Mouse (Mus musculus): ENCODE measurements around the gene Slc25a36. TPM values are rescaled to one million over a fixed set of nuclear protein-coding genes. Genes with fewer than 3 reads are reported as not detected.

The Slc25a36 gene
- 10 to 100 TPM; 30.4 to 51.7 TPM for total RNA-seq (2021)
- long read RNA-seq, experiment 1, full-length matches to known transcripts: 9 of 23 reads
- long read RNA-seq, experiment 1, partial matches to known transcripts: 2 of 23 reads
- long read RNA-seq, experiment 1, other reads (novel, unspliced or antisense): 12 of 23 reads
- long read RNA-seq, experiment 2, full-length matches to known transcripts: 11 of 18 reads
- long read RNA-seq, experiment 2, partial matches to known transcripts: 1 of 18 reads
- long read RNA-seq, experiment 2, other reads (novel, unspliced or antisense): 6 of 18 reads

GRCm38 (mm10) chr9:97110571-97111390 lies at the start of gene Slc25a36:
TSS of gene Slc25a36 (minus strand) at chr9:97111157.
- DNase-seq (ENCODE audit: low spot score): peak; percentile 97

- DNase-seq (ENCODE audit: low spot score): peak; percentile 80
These were observed 47.5 kb upstream of the Slc25a36 start for GRCm38 (mm10) chr9:97158412-97158811.

- DNase-seq (ENCODE audit: low spot score): no peak
These were observed 45.0 kb upstream of the Slc25a36 start for GRCm38 (mm10) chr9:97155981-97156380.

DNA sequence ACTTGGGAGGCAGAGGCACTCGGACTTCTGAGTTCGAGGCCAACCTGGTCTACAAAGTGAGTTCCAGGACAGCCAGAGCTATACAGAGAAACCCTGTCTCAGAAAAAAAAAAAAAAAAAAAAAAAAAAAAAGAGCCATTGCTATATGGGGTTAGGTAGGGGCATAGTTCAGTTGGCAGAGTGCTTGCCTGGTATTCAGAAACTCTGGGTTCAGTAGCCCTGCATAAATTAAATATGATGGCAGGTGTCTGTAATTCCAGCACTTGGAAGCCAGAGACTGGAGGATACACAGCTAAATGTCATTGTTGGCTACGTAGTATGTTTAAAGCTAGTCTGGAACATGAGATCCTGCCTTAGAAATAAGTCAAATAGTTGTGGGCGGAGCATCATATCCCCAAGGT lies 44.0 kb upstream of the Slc25a36 start:
- DNase-seq (ENCODE audit: low spot score): no peak

GRCm38 (mm10) chr9:97153006-97153405 lies 42.0 kb upstream of the Slc25a36 start:
- no peak for DNase-seq (ENCODE audit: low spot score)

GRCm38 (mm10) chr9:97147270-97147669 lies 36.3 kb upstream of the Slc25a36 start:
- DNase-seq (ENCODE audit: low spot score): no peak

- peak; percentile 55 for DNase-seq (ENCODE audit: low spot score)
These were observed 34.4 kb upstream of the Slc25a36 start for GRCm38 (mm10) chr9:97145351-97145750.

DNA sequence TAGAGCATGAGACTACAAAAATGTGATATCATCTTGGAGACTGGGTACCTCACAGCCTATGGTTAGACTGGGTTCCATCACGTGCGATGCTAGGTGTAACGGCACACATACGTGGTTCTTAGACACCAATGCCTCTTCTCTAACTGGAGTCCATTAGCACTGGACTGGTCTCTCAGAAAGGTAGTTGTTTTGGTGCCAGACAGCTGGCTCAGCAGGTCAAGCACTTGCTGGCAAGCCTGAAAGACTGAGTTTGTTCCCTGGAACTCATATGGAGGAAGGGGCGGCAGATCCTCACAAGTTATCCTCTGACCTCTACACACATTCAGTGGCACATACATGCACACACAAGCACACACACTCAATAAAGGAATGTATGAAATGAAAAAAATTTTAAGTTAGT lies 32.5 kb upstream of the Slc25a36 start:
- DNase-seq (ENCODE audit: low spot score): no peak

- no peak for DNase-seq (ENCODE audit: low spot score)
These were observed 31.6 kb upstream of the Slc25a36 start for GRCm38 (mm10) chr9:97142558-97142957.

DNA sequence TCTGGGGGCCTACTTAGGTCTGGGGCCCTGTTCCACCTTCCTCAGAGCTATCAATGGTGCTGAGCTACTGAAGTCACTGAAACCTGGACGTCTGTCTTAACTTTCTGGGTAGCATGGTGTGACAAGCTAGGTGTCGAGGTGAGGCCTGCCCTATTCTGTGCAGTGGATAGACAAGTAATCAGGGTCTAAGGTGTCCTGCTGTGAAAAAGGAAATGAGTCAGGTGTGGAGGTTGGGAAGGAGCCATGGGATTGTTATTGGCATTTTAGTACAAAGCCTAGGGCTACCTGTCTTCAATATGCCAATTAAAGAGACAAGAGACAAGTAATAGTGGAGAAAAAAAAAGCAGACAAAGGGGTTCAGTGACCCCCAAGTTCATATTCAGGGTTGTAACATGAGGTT lies 30.8 kb upstream of the Slc25a36 start:
- DNase-seq (ENCODE audit: low spot score): no peak

- peak; percentile 83 for DNase-seq (ENCODE audit: low spot score)
These were observed 29.4 kb upstream of the Slc25a36 start for GRCm38 (mm10) chr9:97140145-97140932.

GRCm38 (mm10) chr9:97137678-97138077 lies 26.7 kb upstream of the Slc25a36 start:
- no peak for DNase-seq (ENCODE audit: low spot score)

GRCm38 (mm10) chr9:97137116-97137515 lies 26.2 kb upstream of the Slc25a36 start:
- DNase-seq (ENCODE audit: low spot score): no peak

GRCm38 (mm10) chr9:97135866-97136265 lies 24.9 kb upstream of the Slc25a36 start:
- peak; percentile 82 for DNase-seq (ENCODE audit: low spot score)

DNA sequence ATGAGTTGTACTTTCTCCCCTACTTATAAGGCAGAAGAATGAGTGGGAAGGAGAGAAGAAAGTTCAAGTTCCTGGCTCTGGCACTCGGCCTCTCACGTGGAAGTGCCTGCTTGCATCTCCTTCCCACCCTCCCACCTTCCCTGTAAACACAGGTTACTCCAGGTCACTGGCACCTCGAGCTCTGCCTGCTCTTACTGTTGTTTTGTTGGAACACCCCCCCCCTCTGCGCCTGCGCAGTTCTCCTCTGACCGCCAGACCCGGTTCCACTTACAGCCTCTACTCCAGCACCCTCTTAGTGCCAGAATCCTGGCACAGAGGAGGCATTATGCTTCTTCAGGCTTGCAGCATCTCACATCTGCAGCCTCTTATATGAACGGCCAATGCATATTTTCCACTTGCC lies 22.2 kb upstream of the Slc25a36 start:
- DNase-seq (ENCODE audit: low spot score): no peak

DNA sequence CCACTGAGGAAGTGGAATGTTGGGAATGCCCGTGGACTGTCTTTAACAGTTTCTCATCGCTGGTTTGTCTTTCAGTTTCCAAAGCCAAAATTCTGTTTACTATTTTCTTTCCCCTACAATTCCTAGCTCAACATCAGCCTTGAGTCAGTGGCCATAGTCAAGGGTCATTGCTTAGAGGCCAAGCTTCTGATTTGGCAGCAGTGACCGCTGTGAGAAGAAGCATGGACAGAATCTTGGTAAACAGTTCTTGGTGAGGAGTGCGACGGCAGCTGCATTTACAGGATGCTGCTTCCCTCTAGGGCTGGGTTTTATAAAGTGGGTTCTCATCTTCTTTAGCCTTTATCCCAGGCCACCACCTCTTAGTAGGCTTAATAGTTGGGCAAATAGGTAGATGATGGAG lies 19.0 kb upstream of the Slc25a36 start:
- no peak for DNase-seq (ENCODE audit: low spot score)

DNA sequence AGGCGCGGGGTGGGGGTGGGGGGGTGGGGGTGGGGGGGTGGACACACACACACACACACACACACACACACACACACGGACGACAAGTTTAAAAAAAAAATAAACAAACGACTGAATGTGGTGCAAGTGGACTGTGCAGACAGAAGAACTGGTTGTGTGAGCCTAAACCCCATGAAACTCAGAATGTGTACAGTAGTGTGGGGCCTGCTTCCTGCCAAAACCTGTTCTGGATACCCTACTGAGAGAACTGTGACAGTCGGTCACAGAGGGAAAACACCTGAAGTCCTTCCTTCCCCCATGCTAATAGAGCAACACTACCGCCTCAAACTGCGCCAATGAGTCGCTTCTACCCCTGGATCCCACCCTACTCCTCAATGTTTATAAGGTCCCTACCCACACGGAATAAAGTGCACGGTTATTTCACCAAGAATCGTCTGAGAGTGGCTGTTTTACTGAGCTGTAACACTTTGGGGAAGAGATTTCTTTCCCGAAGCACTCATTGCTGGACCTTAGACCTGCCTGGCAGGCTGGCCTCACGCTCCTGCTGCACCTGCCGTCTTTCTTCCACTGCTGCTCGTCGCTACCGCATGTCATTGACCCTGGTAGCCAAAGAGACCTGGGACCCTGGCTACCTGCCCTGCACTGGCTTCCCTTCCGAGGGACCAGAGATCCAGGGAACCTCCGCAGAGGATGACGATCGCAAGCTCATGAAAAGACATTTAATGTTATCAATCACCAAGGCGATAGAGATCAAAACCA lies 13.2 kb upstream of the Slc25a36 start:
- no peak for DNase-seq (ENCODE audit: low spot score)

DNA sequence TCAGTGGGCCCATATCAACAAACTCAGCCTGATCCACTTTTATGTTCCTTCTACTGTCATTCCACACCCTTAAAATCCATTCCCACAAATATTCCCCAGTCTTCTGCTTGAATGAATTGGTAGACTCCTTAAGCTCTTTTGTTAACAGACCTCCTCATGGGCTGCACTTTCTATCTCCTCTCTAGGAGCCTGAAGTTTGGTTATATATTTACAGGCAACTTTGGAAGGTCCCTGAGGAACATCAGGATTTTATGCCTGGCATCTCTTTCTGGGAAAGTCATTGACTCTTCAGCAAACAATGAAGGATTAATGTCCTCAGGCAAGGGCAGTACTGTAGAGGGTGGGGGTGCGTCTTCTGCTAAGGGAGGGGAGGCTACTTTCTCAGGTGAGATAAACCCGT lies 10.5 kb upstream of the Slc25a36 start:
- no peak for DNase-seq (ENCODE audit: low spot score)

DNA sequence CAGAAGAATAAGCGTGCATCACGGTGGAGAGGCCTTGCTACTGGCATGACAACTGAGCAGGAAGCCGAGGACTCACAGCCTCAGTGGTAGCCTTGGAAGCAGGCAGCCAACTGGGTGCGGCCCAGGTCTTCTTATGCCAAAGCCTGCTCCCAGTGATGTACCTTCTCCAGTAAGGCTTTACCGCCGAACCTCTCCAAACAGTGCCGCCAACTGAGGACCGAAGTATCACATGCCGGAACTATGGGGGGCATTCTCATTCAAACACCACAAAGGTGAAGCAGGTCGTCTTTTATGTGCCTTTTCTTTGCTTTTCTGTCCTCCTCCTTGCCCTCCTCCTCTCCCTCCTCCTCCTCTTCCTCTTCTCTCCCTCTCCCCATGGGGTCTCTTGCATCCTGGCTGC lies 3.3 kb upstream of the Slc25a36 start:
- no peak for DNase-seq (ENCODE audit: low spot score)

GRCm38 (mm10) chr9:97113555-97113929 lies 2.6 kb upstream of the Slc25a36 start:
- DNase-seq (ENCODE audit: low spot score): no peak

DNA sequence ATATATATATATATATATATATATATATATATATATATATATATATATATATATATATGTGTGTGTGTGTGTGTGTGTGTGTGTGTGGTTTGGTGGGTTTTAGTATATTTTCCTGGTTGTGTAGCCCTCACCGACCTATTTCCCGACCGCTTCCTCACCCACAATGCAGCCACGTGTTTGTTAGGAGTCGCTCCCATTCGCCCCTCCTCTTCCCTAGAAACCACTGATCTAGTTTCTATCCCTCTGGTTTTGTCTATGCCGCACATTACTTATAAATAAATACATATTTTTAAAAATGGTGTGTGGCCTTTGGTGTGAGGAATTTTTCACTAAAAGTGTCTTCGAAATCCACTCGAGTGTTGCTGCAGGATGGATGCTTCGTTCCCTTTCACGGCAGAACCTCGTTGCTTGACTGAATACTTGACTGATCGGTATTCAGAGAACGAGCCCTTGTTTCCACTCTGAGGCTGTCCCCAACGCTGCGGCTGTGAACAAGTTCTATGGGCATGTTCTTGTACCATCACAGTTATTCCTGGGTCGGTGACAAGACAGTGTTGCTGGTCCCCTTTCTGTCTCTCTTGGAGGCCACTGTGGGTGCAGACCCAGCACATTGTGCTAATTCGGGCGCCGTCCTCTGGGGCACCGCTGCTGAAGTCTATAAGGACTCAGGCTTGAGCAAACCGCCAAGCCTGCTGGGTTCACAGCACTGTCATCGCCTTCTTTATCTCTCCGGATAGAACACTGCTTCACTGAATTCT lies 2.0 kb upstream of the Slc25a36 start:
- DNase-seq (ENCODE audit: low spot score): no peak

Data from gastrocnemius, adult 18-20 months (tissue).